In genomic region chr1:45381866-45382265, GRCm38 (mm10) we compare ENCODE assay signal across 19 mouse cellular contexts.
DNase-seq lines count a peak whose midpoint lies in the region; ATAC-seq and TF ChIP-seq lines count a peak whose summit lies in the region.
"Had no signal": no experiment of that assay in that cellular context is flagged by ENCODE, and none has a peak within 500 bp of the region (broad histone marks: within the 10 kb centered on the region; RNA-seq: fewer than 3 reads in every experiment).

No protein-coding gene starts in this region.

- DNase-seq in cerebellum, postnatal 10 days = peak; percentile 2 to 10
- DNase-seq in cerebellum, adult 2 months = no peak
- DNase-seq in heart, postnatal 14 days = peak; percentile 19 to 34
- no peak for DNase-seq in heart, postnatal 25 days (ENCODE audit: low spot score)
- peak; percentile 14 for DNase-seq in lung, postnatal 10 days
- no peak for DNase-seq in lung, postnatal 4 days
- DNase-seq: cerebellum, adult 18-20 months; kidney, adult 9 months; kidney, postnatal 36 days; right cerebral cortex, postnatal 4 days had no signal

- WGBS in cerebellum, adult 2 months = 94% methylated on average over 2 of the region's 2 CpGs

- H3K4me1 ChIP-seq in cerebellum, adult 2 months (ENCODE audit: control insufficient read depth, insufficient read depth, low read length) = no peaks in the 10 kb centered on the region
- H3K4me1 ChIP-seq: heart, embryonic 15.5 days; liver, embryonic 12.5 days; midbrain, embryonic 10.5 days had no signal

- intact Hi-C loops in heart, postnatal 14 days (cut with DNase I) = loop anchor here (10.0 kb wide), 1 partner anchor 637 kb away; no protein-coding TSS in a partner anchor
- intact Hi-C loops in heart, postnatal 25 days (cut with DNase I) = no loop called here

- no peak for TF ChIP-seq CTCF in cerebellum, adult 2 months (IDR thresholded peaks at IDR 0.05; ENCODE audit: borderline replicate concordance, insufficient read depth, low read depth, low read length)

- TF ChIP-seq POLR2A in cerebellum, adult 2 months (IDR thresholded peaks at IDR 0.05; ENCODE audit: borderline replicate concordance, insufficient read depth, low read length) = no peak

- no peak overlapping the region for H3K27ac ChIP-seq in cerebellum, adult 2 months (ENCODE audit: insufficient read depth, low read length)
- H3K27ac ChIP-seq: embryonic facial prominence, embryonic 10.5 days; heart, embryonic 15.5 days; hindbrain, embryonic 14.5 days; limb, embryonic 10.5 days; liver, embryonic 12.5 days; midbrain, embryonic 10.5 days; stomach, postnatal 0 days had no signal

- H3K4me3 ChIP-seq in cerebellum, adult 2 months (replicated peaks; ENCODE audit: insufficient read depth, low read depth, low read length) = no peak overlapping the region
- H3K4me3 ChIP-seq: embryonic facial prominence, embryonic 10.5 days; heart, embryonic 15.5 days; limb, embryonic 10.5 days; liver, embryonic 12.5 days; midbrain, embryonic 10.5 days had no signal

- ATAC-seq in megakaryocyte progenitor cell, adult 5-6 weeks (replicated peaks; ENCODE audit: poor library complexity) = no peak
- ATAC-seq: liver, embryonic 12.5 days had no signal

- H3K27me3 ChIP-seq in cerebellum, adult 2 months (ENCODE audit: control insufficient read depth, insufficient read depth, low read length) = no peaks in the 10 kb centered on the region
- H3K27me3 ChIP-seq: CH12.LX; heart, embryonic 15.5 days; liver, embryonic 12.5 days had no signal

Comparison
In these comparisons a context has a peak if more than half of its experiments do, and no peak if none do; other contexts are left out.
1. DNase-seq: peak in cerebellum, postnatal 10 days (2 of 2), heart, postnatal 14 days (2 of 2) and lung, postnatal 10 days (single experiment); none in cerebellum, adult 2 months (0 of 2), heart, postnatal 25 days (single experiment) and lung, postnatal 4 days (0 of 2).